Mouse (Mus musculus): ENCODE measurements around the gene Taar8c. TPM values are rescaled to one million over a fixed set of nuclear protein-coding genes. Genes with fewer than 3 reads are reported as not detected.
"Not testable (repeated sequence)": the region's sequence is repeated elsewhere in the genome, so short reads cannot be mapped to it uniquely, and the experiment has no call there.

Gene Taar8c
- not detected in 2 replicates for polyA plus RNA-seq (2016; fragmentation: Nextera tagmentation; extraction: Ambion mirVana)

DNA sequence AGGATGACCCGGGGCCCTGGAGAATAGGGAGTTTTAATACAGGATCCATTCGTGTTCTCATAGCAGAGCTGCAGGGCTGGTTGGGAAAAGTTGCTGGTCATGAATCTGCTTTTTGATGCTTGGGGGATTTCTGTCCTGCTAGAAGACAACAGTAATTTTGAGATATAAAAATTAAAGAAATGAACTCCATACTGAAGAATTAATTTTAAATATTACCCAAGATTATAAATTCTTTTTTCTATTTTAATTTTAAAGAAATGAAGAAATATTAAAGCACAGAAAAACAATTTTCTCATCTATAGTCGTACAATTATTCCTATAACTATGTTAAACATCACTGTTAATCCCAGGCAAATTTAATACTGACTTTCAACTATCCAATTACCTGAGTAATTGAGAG, at the start of gene Taar8c:
Taar8c (minus strand) TSS at position 101 of the 400 bp plus-strand sequence.
- H3K4me2 ChIP-seq; H3K27me3 ChIP-seq (replicated peaks); H3K9me3 ChIP-seq (replicated peaks); H3K27ac ChIP-seq; H3K36me3 ChIP-seq; H3K9ac ChIP-seq; H3K4me1 ChIP-seq; ATAC-seq; H3K4me3 ChIP-seq: not testable (repeated sequence)
- WGBS (ENCODE audit: insufficient replicate concordance): 47% methylated on average over 1 of the region's 3 CpGs

DNA sequence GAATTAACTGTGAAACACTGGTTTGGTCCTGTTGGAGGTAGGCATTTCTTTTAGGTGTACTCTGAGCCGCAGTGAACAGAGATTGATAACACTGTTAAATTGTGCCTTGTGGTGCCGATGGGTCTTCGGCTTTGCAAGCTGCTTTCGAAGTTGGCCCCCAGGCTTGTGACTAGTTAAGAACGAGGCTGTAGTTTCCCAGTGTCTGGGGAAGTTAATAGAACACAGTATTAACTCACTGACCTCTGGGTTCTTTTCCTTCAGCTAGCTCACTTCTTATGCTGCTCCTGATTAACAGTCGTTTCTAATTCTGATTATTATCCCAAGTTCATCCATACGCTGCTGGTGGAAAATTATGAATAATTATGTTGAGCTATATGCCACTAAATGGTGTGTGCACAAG, 48.4 kb upstream of the Taar8c start:
- no peak for ATAC-seq
- H3K4me2 ChIP-seq: peak overlapping the region; percentile 77
- H3K9ac ChIP-seq: peak overlapping the region; percentile 86; the same call in 1 of the 2 replicates
- peaks cover under 1% of the 10 kb centered on the region for H3K36me3 ChIP-seq
- WGBS (ENCODE audit: insufficient replicate concordance): 43% methylated on average over 7 of the region's 7 CpGs
- peak overlapping the region; percentile 78 for H3K4me3 ChIP-seq
- no peaks in the 10 kb centered on the region for H3K27me3 ChIP-seq (replicated peaks)
- H3K9me3 ChIP-seq (replicated peaks): no peaks in the 10 kb centered on the region
- peaks cover 16% of the 10 kb centered on the region for H3K4me1 ChIP-seq
- no peak overlapping the region for H3K27ac ChIP-seq

DNA sequence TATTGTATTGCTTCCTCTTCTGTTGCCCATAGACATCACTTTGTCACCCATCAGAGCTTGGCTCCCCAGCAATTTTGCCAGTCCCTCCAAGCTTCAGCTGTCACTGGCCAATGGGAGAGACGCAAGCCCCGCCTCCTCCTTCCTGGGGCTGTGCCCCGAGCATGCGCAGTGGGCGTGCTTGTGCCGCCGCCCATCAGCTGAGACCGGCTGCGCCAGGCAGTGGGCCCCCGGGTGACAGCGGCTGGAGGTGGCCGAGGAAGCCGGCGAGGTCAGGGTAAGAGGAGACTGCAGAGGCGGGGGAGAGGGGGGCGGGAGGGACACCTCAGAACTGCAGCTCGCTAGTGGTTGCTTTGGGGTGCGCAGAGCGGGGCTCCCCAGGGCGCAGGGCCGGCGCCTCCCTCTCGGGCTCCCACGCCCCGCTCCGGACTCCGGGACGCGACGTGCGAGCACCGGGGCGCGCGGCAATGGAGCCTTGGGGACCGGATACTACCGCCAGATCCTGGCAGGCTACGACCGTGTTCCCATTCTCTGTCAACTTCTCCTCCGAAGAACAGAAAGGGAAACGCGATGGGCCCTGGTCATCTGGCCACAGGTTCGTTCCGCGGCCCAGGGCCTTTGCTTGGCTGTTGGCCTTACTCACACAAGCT, 47.5 kb upstream of the Taar8c start, which contains the start of gene Stx7:
Stx7 (plus strand) TSS at position 168 of the 647 bp plus-strand sequence.
- WGBS (ENCODE audit: insufficient replicate concordance): under 1% methylated on average over 42 of the region's 45 CpGs

DNA sequence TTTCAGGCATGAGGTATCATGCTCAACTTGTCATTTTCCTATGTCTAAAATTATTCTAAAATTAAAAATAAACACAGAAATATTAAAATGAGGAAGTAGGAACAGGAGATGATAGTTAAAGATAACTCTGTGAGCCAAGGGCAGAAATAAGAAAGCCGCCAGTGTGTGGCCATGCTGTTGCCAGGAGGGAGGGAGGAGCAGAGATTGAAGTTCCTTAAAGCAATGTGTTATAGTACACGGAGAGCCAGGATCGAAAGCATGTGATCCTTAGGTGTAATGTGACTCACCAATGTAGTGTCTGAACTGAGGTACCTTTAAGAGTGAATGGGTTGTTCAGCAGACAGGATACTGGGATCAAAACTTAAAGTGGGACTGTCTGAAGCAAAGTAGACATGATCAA, 41.0 kb upstream of the Taar8c start:
- Histone ChIP-seq H3K27ac (no peak overlapping the region), H3K27me3 (replicated peaks) (no peaks in the 10 kb centered on the region), H3K36me3 (no peaks in the 10 kb centered on the region), H3K4me3 (no peak overlapping the region), H3K4me1 (no peaks in the 10 kb centered on the region), H3K9ac (no peak overlapping the region), H3K4me2 (no peak overlapping the region), H3K9me3 (replicated peaks) (no peaks in the 10 kb centered on the region)
- WGBS (ENCODE audit: insufficient replicate concordance): 37% methylated on average over 3 of the region's 3 CpGs
- no peak for ATAC-seq

More for the DNA sequence above, 47.5 kb upstream of the Taar8c start, which contains the start of gene Stx7:
- H3K4me2 ChIP-seq: peak within 1 kb of the TSS; percentile 77
- no peaks in the 10 kb centered on the region for H3K27me3 ChIP-seq (replicated peaks)
- peak; percentile 98 for ATAC-seq
- H3K4me1 ChIP-seq: peaks cover 16% of the 10 kb centered on the region
- H3K9me3 ChIP-seq (replicated peaks): no peaks in the 10 kb centered on the region
- no peaks in the 10 kb centered on the region; the same call in 1 of the 2 replicates for H3K36me3 ChIP-seq
- H3K4me3 ChIP-seq: peak within 1 kb of the TSS; percentile 78
- H3K9ac ChIP-seq: peak within 1 kb of the TSS; percentile 86
- H3K27ac ChIP-seq: peak within 1 kb of the TSS; percentile 81

DNA sequence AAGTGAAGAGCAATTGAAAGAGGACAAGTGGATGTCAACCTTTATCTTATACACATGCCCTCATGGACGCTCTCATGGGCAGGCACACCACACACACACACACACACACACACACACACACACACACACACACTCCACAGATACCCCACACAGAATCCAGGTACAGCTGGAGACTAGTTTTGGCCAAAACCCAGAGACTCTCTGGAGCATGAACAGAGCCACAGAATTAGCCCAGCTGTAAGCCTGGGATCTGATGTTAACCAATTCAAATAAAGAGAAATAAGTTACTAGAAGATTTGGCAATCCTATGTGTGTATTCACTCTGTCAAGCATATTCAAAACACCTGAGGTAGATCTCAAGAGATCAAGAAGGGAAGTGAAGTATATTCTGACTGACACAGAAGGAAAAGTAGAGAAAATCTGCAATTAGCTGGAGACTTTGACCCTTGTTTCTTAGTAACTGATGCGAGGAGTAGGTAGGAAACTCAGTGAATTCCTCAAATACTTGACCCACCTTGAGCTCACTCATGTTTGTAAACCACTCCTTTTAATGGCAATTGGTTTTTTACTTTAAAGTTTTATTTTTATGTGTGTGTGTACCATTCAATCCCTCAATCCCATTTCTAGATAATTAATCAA, 37.0 kb upstream of the Taar8c start:
- H3K27ac ChIP-seq: no peak overlapping the region
- ATAC-seq: no peak
- no peak overlapping the region for H3K9ac ChIP-seq
- H3K4me3 ChIP-seq: no peak overlapping the region
- no peaks in the 10 kb centered on the region for H3K9me3 ChIP-seq (replicated peaks)
- no peaks in the 10 kb centered on the region for H3K27me3 ChIP-seq (replicated peaks)
- H3K4me2 ChIP-seq: no peak overlapping the region
- peaks cover 19% of the 10 kb centered on the region for H3K4me1 ChIP-seq
- WGBS (ENCODE audit: insufficient replicate concordance): 63% methylated on average over 2 of the region's 2 CpGs
- no peaks in the 10 kb centered on the region for H3K36me3 ChIP-seq

DNA sequence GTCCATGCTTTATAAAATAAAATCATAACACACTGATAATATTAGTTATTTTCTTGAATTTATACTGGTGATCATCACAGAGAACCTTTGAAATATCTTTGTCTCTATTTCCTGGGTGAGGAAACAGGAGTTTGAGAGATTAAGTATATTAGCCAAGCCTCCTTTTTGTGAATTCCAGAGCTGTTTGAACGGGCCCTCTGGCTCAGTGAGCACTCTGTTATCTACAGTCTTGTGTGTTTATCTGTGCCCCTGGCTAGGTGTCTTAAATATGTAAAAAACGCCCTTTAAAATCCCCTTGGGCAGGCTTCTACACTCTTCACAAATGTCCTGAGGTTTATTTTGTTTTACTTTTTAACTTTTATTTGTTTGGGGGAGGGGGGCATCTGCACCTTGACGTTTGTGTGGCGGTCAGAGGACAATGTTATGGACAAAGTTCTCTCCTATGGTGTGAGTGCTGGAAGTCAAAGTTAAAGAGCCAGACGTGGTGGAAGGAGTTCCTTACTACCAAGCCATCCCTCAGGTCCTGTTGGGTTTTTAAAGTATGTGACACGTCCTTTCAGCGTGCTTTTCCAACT, 32.4 kb upstream of the Taar8c start:
- Histone ChIP-seq H3K27ac (no peak overlapping the region), H3K4me2 (peak overlapping the region; percentile 3; the same call in 1 of the 2 replicates), H3K9ac (no peak overlapping the region), H3K27me3 (replicated peaks) (no peaks in the 10 kb centered on the region), H3K4me3 (no peak overlapping the region), H3K36me3 (no peaks in the 10 kb centered on the region), H3K4me1 (peaks cover 41% of the 10 kb centered on the region), H3K9me3 (replicated peaks) (no peaks in the 10 kb centered on the region)
- WGBS (ENCODE audit: insufficient replicate concordance): 43% methylated on average over 7 of the region's 7 CpGs
- peak; percentile 53; the same call in 1 of the 2 replicates for ATAC-seq

DNA sequence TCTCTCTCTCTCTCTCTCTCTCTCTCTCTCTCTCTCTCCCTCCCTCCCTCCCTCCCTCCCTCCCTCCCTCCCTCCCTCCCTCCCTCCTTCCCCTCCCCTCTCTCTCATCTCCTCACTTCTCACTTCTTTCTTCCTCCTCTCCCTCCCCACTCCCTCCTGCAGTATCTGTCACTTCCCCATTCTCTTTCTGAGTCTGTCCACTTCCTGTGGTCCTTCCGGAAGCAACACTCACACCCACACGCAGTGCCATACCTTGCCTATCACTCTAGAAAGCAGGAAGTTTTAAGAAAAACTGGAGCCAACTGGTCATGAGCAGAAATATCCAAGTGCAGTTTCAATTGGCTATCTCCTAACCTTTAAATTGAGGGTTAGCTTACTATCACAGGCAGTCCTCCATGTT, 31.4 kb upstream of the Taar8c start:
- Histone ChIP-seq H3K36me3 (no peaks in the 10 kb centered on the region), H3K27ac (0 out of 2 replicates have a peak overlapping the region, but pooled peaks have one; percentile 16), H3K9me3 (replicated peaks) (no peaks in the 10 kb centered on the region), H3K4me2 (no peak overlapping the region; the same call in 1 of the 2 replicates), H3K27me3 (replicated peaks) (no peaks in the 10 kb centered on the region), H3K4me3 (no peak overlapping the region), H3K9ac (no peak overlapping the region), H3K4me1 (peaks cover 41% of the 10 kb centered on the region)
- 8% methylated on average over 2 of the region's 2 CpGs for WGBS (ENCODE audit: insufficient replicate concordance)
- no peak for ATAC-seq

DNA sequence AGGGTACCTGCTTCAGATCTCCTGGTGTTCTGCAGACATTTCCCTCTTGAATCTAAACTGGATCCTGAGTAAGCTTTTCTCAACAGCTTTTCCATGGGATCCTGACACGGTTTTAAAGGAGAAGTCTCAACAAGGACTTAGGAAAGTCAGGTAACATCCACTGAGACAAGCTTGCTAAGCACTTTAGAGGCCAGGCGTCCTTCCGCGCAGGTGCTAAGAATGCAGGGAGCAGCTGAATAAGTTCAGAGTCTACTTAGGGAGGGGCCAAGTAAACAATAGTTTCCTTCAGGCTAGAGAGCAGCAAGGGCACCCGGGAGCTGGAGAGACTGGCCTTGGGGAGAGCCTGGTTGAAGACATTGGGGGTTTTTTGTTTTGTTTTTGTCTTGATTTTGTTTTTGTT, 30.6 kb upstream of the Taar8c start:
- no peak overlapping the region for H3K4me3 ChIP-seq
- H3K9ac ChIP-seq: no peak overlapping the region
- H3K9me3 ChIP-seq (replicated peaks): no peaks in the 10 kb centered on the region
- peak overlapping the region; percentile 62 for H3K4me2 ChIP-seq
- 43% methylated on average over 5 of the region's 5 CpGs for WGBS (ENCODE audit: insufficient replicate concordance)
- no peak overlapping the region for H3K27ac ChIP-seq
- H3K4me1 ChIP-seq: peaks cover 41% of the 10 kb centered on the region
- no peak for ATAC-seq
- H3K27me3 ChIP-seq (replicated peaks): no peaks in the 10 kb centered on the region
- no peaks in the 10 kb centered on the region for H3K36me3 ChIP-seq

DNA sequence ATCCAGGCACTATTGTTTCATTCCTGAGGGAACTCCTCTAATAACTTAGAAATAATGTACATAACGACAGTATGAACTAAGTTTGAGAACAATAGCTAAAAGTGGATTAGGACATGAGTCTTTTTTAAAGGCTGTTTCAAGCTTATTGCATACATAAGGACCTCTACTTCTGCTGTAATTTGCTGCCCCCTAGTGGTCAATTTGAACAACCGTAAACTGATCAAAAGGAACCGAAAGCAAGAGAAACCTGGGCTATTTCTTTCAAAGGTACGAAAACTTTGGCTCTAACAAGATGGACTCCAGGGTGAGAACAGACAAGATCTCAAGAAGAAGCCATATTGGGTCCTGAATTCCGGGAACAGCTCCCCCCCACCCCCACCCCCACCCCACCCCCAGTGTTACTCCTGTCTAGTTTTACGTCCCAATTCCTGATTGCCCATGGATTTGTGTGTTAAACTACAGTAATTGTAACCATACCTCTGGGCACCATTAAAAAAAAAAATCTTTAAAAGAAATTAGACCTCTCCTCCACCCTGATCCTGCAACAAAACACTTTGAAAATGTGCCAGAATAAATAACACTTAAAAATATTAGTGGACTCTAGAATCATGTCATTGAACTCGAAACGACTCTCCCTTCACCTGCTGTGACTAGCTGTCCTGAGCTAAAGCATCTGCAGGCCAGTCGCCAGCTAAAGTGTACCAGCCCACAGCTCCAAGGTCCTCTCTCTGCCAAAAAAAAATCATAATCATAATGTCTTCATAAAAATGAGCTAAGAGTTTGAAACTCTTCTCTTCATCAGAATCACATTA, 29.9 kb upstream of the Taar8c start:
- 28% methylated on average over 9 of the region's 9 CpGs for WGBS (ENCODE audit: insufficient replicate concordance)

DNA sequence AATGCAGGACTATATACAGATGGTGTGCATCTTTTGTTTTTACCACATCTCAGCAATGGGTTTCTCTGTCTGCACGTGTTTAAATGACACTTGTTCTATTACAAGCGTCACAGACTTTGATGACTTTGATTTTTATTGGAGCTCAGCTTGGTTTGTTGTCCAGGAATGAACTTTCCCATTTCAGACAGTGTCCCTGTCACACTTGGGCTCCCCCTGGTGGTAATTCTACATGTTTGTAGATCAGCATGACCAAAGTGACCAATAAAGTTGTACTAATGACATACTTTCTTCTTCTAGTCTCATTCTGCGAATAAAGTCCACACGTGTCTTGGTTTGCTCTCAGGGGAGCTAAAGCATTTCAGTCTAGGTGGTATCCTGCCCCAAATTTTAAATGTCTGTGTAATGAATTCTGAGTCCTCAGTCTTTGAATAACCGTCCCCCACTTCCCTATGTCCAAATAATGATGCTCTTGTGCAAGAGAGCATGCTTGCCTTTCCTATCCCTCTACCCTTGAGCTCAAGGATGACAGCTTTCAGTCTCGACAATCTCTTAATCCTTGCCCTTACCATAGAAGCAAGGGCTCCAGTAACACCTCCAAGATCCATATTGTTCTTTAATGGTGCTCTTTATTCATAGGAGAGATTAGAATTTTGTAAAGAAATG, 9.5 kb upstream of the Taar8c start:
- Histone ChIP-seq H3K36me3 (no peaks in the 10 kb centered on the region), H3K4me3 (no peak overlapping the region), H3K4me2 (no peak overlapping the region), H3K9me3 (replicated peaks) (no peaks in the 10 kb centered on the region; the same call in 1 of the 2 replicates), H3K9ac (no peak overlapping the region), H3K27ac (no peak overlapping the region), H3K27me3 (replicated peaks) (no peaks in the 10 kb centered on the region), H3K4me1 (no peaks in the 10 kb centered on the region)
- ATAC-seq: no peak
- 34% methylated on average over 6 of the region's 6 CpGs for WGBS (ENCODE audit: insufficient replicate concordance)

More for the DNA sequence above, 29.9 kb upstream of the Taar8c start:
- peaks cover 41% of the 10 kb centered on the region for H3K4me1 ChIP-seq
- no peak overlapping the region for H3K27ac ChIP-seq
- H3K9ac ChIP-seq: peak overlapping the region; percentile 39; the same call in 1 of the 2 replicates
- no peaks in the 10 kb centered on the region for H3K27me3 ChIP-seq (replicated peaks)
- peak; percentile 73 for ATAC-seq
- H3K4me3 ChIP-seq: peak overlapping the region; percentile 42
- no peaks in the 10 kb centered on the region for H3K36me3 ChIP-seq
- H3K9me3 ChIP-seq (replicated peaks): no peaks in the 10 kb centered on the region
- H3K4me2 ChIP-seq: peak overlapping the region; percentile 62

DNA sequence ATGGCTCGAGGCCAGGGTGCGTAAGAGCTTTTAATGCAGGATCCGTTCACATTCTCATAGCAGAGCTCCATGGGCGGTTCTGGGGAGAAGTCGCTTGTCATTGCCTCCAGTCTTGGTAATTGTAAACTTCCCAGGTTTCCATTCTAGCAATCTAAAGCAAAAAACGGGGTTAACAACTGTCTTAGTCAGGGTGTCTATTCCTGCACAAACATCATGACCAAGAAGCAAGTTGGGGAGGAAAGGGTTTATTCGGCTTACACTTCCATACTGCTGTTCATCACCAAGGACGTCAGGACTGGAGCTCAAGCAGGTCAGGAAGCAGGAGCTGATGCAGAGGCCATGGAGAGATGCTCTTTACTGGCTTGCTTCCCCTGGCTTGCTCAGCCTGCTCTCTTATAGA, 7.7 kb upstream of the Taar8c start, which contains the start of gene Taar9:
Taar9 (minus strand) TSS at position 101 of the 400 bp plus-strand sequence.
- not testable (repeated sequence) for H3K4me2 ChIP-seq; ATAC-seq; H3K27ac ChIP-seq; H3K36me3 ChIP-seq; H3K4me3 ChIP-seq; H3K9me3 ChIP-seq (replicated peaks); H3K27me3 ChIP-seq (replicated peaks); H3K4me1 ChIP-seq; H3K9ac ChIP-seq
- WGBS (ENCODE audit: insufficient replicate concordance): 77% methylated on average over 8 of the region's 8 CpGs
